Mouse (Mus musculus) embryonic fibroblast, embryonic 13.5 days (primary cell): Measurements from ENCODE around the gene Srp9.
A peak's percentile ranks its signal among the peaks of the same experiment; 100 is the strongest.

ENCODE experiments used
- CTCF ChIP-seq: IDR thresholded peaks from 2 replicates; pipeline ENCODE4 v1.5.1; 2011; ENCODE audit warnings: mild to moderate bottlenecking, control low read depth, low read length, moderate library complexity, borderline replicate concordance; ENCODE audit not compliant: insufficient read depth
- POLR2A ChIP-seq: IDR thresholded peaks from 2 replicates; pipeline ENCODE4 v1.6.1; 2011; ENCODE audit warnings: low read depth, mild to moderate bottlenecking, control low read depth, low read length, moderate library complexity

DNA sequence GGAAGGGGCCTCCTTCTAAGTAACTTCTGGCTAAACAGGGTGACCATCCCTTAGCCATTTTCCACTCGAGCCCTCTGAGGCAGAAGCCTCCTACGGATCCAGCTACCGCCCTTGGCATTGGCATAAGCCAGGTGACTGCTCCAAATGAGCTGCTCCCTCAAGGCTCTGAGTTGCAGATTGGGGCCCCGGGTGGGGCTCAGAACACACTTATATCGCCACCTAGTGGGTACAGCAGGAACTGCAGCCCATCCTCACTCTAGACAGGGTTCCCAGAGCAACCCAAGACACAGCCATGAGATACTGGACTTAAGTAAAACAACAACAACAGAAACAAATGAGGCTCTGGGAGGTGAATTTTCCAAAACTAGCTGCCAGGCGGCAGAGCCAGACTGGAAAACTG is 15.8 kb downstream of the Srp9 start:
- TF ChIP-seq POLR2A (no peak), CTCF (peak; percentile 72; the same call in 1 of the 2 replicates)
